Mouse (Mus musculus): ENCODE data around the gene N4bp2l2. TPM values are rescaled to one million over a fixed set of nuclear protein-coding genes. Genes with fewer than 3 reads are reported as not detected.

N4bp2l2 gene
- polyA plus RNA-seq, 1 experiment from 2014 or later: 38.3 TPM

DNA sequence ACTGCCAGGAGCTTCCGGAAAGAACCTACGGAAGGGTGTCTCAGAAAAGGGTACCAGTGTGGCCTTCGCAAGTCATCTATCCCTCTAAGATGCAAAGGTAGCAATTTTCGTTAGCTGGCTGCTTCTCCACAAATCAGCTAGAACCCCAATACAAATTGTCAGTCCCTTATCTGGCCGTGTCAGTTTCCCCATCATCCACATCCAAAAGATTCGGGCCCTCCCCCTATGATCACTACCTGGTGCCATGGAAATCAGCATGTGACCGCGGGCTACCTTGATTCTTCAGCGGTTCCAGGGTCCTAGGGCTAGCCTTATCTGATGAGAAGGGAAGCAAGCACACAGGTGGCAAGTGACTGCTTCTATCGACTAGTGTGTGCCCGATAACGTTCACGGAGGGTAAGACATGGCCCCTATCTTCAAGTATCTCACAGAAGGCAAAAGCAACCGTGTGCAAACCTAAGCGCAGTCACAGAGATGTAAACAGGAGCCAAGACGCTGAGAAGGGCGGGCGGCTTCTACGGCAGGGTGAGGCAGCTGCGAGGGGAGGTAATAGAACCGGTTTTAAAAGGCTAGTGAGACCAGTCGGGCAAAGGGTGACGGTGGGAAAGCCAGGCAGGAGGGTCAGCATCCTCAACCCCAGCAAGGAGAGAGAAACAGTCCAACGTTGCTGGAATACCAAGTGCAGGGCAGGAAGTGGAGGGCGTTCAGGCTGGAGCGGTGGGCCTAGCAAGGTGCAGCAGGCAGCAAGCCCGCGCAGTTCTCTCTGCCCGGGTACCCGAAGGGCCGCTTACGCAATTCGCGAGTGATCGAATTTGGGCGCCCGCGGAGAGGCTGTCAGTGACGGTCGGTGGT is 72.9 kb downstream of the N4bp2l2 start:
- 13% methylated on average over 40 of the region's 40 CpGs for WGBS
- Histone ChIP-seq H3K27ac (no peak overlapping the region), H3K9me3 (no peaks in the 10 kb centered on the region), H3K36me3 (no peaks in the 10 kb centered on the region), H3K4me1 (replicated peaks) (peaks cover 6% of the 10 kb centered on the region; the same call in 1 of the 2 replicates), H3K4me3 (replicated peaks) (peak overlapping the region; percentile 86), H3K4me2 (replicated peaks) (peak overlapping the region; percentile 99), H3K9ac (peak overlapping the region; percentile 75), H3K27me3 (replicated peaks) (no peaks in the 10 kb centered on the region; the same call in 1 of the 2 replicates)
- ATAC-seq: peak; percentile 69

DNA sequence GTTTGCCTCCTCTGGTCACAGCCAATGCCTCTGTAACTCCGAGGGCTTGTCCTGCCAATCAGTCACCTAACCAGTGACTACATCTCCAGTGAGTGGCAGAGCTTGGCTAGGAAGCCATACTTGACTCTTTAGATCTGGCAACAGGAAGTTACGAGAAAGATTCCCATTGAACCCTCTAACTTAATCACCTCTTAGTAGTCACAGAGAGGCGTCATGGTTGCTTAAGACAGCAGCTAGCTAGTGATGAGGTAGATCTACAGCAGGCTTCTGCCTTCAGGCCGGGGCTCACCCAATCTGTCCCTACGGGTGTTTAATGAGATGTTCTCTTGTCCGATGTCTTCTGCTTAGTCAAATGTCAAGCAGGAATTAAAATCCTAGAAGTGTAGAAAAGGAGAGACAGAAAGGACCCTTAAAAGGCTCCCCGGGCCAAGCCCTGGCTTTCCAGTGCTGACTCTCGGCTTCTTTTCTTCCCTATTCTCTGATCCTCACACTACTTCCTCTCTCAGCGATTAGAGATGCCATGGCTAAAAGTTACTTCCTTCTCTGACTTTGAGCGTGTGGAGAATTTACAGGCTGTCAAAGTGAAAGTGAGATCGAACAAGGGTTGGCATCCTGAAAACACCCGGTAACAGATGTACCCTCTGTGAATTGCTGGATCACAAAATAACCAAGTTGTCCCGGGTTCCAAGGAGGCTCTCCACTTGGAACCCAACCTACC is 73.6 kb downstream of the N4bp2l2 start:
- no peaks in the 10 kb centered on the region; the same call in 1 of the 2 replicates for H3K27me3 ChIP-seq (replicated peaks)
- H3K4me3 ChIP-seq (replicated peaks): no peak overlapping the region
- ATAC-seq: no peak
- no peaks in the 10 kb centered on the region for H3K9me3 ChIP-seq
- WGBS: 76% methylated on average over 13 of the region's 13 CpGs
- H3K4me2 ChIP-seq (replicated peaks): peak overlapping the region; percentile 99
- H3K36me3 ChIP-seq: no peaks in the 10 kb centered on the region
- no peak overlapping the region for H3K9ac ChIP-seq
- H3K4me1 ChIP-seq (replicated peaks): peaks cover 6% of the 10 kb centered on the region; the same call in 1 of the 2 replicates
- H3K27ac ChIP-seq: no peak overlapping the region

DNA sequence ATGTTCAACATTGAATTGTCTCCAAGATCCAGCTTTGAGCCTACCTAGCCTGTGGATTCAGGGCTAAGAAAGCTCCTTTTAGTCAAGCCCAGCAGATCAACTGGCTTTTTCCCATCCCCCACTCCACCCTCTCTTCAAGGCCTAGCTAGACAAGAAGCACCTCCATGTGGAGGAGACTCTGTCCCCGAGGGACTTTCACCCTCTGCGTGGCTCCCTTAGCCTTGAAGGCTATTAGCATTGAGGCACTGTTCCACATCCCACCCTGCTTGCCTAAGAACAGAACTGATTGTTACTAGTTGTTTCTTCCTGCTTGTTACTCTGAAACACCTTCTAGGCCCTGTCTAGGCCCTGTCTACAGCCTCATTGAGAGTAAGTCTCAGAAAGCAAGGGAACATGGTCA is 76.0 kb downstream of the N4bp2l2 start:
- H3K9me3 ChIP-seq: no peaks in the 10 kb centered on the region
- H3K4me1 ChIP-seq (replicated peaks): peaks cover 6% of the 10 kb centered on the region; the same call in 1 of the 2 replicates
- H3K36me3 ChIP-seq: no peaks in the 10 kb centered on the region
- no peak overlapping the region for H3K27ac ChIP-seq
- WGBS: 77% methylated on average over 2 of the region's 2 CpGs
- H3K9ac ChIP-seq: no peak overlapping the region
- H3K27me3 ChIP-seq (replicated peaks): no peaks in the 10 kb centered on the region; the same call in 1 of the 2 replicates
- H3K4me2 ChIP-seq (replicated peaks): no peak overlapping the region
- H3K4me3 ChIP-seq (replicated peaks): no peak overlapping the region
- no peak for ATAC-seq

DNA sequence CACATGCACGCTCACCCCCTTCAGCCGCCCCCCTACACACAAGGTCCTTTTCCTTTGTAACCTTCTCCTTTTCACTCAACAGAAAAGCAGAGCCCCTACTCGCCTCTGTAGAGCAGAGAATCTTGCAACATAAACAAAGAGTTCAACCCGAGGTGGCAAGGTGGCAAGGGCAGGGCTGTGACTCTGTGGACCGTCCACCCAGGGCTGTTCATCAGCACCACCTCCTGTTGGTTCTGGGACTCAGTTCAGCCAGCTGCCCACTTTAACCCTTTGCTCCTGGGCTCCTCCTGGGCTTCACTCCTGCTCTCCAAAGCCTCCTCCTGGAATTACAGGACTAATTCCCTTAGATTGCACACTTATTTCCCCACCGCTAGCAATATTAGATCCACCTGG is 81.7 kb downstream of the N4bp2l2 start:
- H3K4me1 ChIP-seq (replicated peaks): no peaks in the 10 kb centered on the region
- WGBS: 41% methylated on average over 6 of the region's 6 CpGs
- no peaks in the 10 kb centered on the region for H3K9me3 ChIP-seq
- no peak overlapping the region for H3K27ac ChIP-seq
- H3K4me3 ChIP-seq (replicated peaks): no peak overlapping the region
- no peak overlapping the region for H3K4me2 ChIP-seq (replicated peaks)
- no peaks in the 10 kb centered on the region for H3K36me3 ChIP-seq
- no peaks in the 10 kb centered on the region for H3K27me3 ChIP-seq (replicated peaks)
- no peak overlapping the region for H3K9ac ChIP-seq
- ATAC-seq: no peak

DNA sequence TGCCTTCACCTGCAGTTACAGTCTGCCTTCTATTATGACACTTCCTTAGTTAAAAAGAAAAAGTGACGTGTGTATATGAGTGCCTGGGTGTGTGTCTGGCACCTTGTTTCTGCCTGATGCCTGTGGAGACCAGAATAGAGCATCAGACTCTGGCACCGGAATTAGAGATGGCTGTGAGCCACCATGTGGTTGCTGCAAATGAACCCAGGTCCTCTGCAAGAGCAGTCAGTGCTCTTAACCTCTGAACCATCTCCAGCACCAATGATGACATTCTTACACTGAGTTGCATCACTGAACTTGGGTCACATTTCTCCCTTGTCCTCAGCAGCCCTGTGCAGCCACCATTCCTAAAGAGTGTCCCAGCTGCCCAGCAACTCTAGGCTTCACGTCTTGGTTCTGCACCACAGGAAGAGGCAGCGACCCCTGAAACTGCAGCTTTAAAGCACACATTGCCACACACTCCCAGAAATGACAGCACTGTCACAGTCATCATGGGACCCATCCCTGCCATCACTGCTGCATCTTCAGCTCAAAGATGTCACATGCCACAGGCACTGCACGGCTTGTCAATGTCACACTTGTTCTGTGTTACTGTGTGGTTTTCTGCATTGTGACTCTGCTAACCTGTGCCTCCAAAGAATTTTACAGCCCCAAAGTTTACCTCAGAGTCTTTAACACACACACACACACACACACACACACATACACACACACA is 82.2 kb downstream of the N4bp2l2 start:
- Histone ChIP-seq H3K9me3 (no peaks in the 10 kb centered on the region), H3K27ac (no peak overlapping the region), H3K36me3 (no peaks in the 10 kb centered on the region), H3K4me2 (replicated peaks) (no peak overlapping the region), H3K4me3 (replicated peaks) (no peak overlapping the region), H3K27me3 (replicated peaks) (no peaks in the 10 kb centered on the region), H3K4me1 (replicated peaks) (no peaks in the 10 kb centered on the region), H3K9ac (no peak overlapping the region)
- 0 out of 2 replicates have a peak, but pooled peaks have one; percentile 37 for ATAC-seq
- WGBS: 57% methylated on average over 5 of the region's 5 CpGs

DNA sequence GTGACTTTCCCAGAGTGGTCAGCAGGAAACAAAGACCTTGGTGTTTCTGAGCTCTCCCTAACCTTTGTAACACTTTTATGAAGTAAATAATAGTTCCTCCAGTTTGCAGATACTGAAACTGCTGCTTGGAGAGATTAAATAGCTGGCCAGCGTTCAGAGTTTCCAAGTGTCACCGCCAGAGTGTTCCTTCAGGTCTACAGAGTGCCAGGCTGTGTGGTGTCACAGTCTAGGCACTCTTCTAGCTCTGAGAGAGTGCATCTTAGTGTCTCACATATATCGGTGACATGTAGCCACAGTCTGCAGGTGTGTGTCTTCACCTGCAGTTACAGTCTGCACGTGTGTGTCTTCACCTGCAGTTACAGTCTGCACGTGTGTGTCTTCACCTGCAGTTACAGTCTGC is 82.8 kb downstream of the N4bp2l2 start:
- Histone ChIP-seq H3K9me3 (no peaks in the 10 kb centered on the region), H3K4me2 (replicated peaks) (no peak overlapping the region), H3K27me3 (replicated peaks) (no peaks in the 10 kb centered on the region), H3K27ac (no peak overlapping the region), H3K36me3 (no peaks in the 10 kb centered on the region), H3K4me1 (replicated peaks) (no peaks in the 10 kb centered on the region), H3K4me3 (replicated peaks) (no peak overlapping the region), H3K9ac (no peak overlapping the region)
- WGBS: 71% methylated on average over 5 of the region's 5 CpGs
- no peak for ATAC-seq

DNA sequence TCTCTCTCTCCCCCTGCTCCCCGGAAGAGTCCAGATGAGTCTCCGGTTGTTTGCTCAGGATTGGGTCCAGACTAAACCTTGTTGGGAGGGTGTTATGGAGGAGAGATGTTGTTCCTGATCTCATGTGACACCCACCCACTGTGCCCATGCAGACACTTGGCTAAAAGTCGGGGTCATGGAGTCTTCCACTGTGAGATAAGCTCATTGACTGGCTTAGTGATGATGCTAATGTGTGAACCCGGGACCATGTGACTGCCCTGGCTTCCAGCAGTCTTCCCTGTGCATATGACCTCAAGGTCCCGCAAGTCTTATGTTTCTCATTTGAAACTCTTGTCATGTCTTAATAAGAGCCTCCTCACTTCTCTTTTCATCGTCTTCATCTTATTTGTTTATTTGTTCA is 84.8 kb downstream of the N4bp2l2 start:
- no peak overlapping the region for H3K27ac ChIP-seq
- no peaks in the 10 kb centered on the region for H3K9me3 ChIP-seq
- no peaks in the 10 kb centered on the region for H3K36me3 ChIP-seq
- no peaks in the 10 kb centered on the region for H3K27me3 ChIP-seq (replicated peaks)
- no peaks in the 10 kb centered on the region for H3K4me1 ChIP-seq (replicated peaks)
- H3K4me3 ChIP-seq (replicated peaks): no peak overlapping the region
- 80% methylated on average over 6 of the region's 6 CpGs for WGBS
- no peak for ATAC-seq
- no peak overlapping the region for H3K4me2 ChIP-seq (replicated peaks)
- no peak overlapping the region for H3K9ac ChIP-seq

DNA sequence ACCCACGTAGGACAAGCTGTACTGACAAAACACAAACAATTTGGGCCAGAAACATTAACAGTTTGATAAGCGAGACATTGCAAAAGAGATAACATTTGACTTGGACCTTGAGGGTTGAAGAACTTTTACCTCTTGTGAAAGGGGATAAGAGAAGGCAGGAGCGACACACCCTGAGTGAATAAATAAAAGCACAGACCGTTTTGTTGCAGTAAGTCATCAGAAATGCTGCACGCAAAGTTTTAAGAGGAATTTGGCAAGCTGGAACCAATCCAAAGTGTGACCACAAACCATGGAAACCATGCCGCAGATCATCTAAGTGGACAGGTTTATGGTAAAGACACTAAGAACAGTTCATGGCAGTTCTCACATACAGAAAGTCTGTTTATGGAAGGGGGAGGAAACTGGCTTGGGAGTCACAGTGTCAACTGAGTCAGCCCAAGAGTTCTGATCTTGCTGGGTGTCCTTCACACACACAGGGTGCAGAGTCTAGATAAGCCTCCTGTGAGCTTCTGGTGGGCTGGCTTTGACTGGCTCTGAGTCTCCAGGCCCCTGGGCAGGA is 87.3 kb downstream of the N4bp2l2 start:
- H3K4me2 ChIP-seq (replicated peaks): no peak overlapping the region
- no peak overlapping the region for H3K4me3 ChIP-seq (replicated peaks)
- no peak overlapping the region for H3K27ac ChIP-seq
- no peak overlapping the region for H3K9ac ChIP-seq
- 51% methylated on average over 6 of the region's 6 CpGs for WGBS
- no peaks in the 10 kb centered on the region for H3K9me3 ChIP-seq
- 0 out of 2 replicates have a peak, but pooled peaks cover 6% of the 10 kb centered on the region for H3K4me1 ChIP-seq (replicated peaks)
- no peaks in the 10 kb centered on the region for H3K36me3 ChIP-seq
- H3K27me3 ChIP-seq (replicated peaks): no peaks in the 10 kb centered on the region
- peak; percentile 73 for ATAC-seq

DNA sequence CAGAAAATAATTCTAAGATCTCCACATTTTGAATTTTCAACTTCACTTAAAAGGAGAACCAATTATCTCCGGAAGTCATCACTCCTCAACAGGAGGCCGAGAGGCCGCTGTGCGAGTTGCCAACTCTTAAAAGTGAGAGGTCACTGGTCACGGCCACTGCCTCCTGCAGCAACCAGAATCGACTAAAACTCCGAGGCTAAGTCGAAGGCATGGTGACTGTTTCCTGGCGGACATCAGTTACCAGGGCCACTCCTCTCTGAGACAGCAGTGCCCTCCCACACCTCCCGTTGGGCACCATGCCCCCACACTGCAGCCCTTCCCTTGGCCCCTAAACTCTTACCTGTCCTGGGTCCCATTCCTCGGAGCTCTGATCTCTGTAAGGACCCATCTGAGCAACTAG is 89.2 kb downstream of the N4bp2l2 start:
- H3K27ac ChIP-seq: no peak overlapping the region
- H3K27me3 ChIP-seq (replicated peaks): no peaks in the 10 kb centered on the region
- 86% methylated on average over 11 of the region's 11 CpGs for WGBS
- no peak overlapping the region for H3K4me3 ChIP-seq (replicated peaks)
- H3K9ac ChIP-seq: no peak overlapping the region
- H3K4me2 ChIP-seq (replicated peaks): no peak overlapping the region
- 0 out of 2 replicates have a peak, but pooled peaks cover 6% of the 10 kb centered on the region for H3K4me1 ChIP-seq (replicated peaks)
- no peaks in the 10 kb centered on the region for H3K9me3 ChIP-seq
- ATAC-seq: no peak
- H3K36me3 ChIP-seq: no peaks in the 10 kb centered on the region

DNA sequence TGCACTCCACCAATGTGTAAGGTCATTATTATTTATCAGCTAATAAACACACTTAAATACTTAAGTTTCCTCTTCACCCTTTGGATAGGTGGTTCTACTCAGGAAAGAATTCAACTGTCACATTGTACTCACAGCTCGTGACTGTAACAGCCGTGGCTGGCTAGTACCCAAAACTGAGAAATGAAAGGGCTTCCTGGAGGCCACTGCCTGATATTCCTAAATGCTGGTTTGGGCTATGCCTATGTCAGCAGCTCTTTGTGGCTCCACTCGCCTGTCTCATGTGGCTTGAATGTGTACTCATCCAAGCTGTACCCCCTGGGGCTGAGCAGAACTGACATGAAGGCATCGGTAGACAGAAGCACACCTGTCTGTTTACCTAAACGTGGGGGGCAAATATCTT is 91.1 kb downstream of the N4bp2l2 start:
- ATAC-seq: no peak
- Histone ChIP-seq H3K36me3 (no peaks in the 10 kb centered on the region), H3K9ac (no peak overlapping the region), H3K27me3 (replicated peaks) (no peaks in the 10 kb centered on the region), H3K4me1 (replicated peaks) (0 out of 2 replicates have a peak, but pooled peaks cover 6% of the 10 kb centered on the region), H3K4me3 (replicated peaks) (no peak overlapping the region), H3K9me3 (no peaks in the 10 kb centered on the region), H3K27ac (peak overlapping the region; percentile 49; the same call in 1 of the 2 replicates), H3K4me2 (replicated peaks) (no peak overlapping the region)
- WGBS: 58% methylated on average over 5 of the region's 5 CpGs

DNA sequence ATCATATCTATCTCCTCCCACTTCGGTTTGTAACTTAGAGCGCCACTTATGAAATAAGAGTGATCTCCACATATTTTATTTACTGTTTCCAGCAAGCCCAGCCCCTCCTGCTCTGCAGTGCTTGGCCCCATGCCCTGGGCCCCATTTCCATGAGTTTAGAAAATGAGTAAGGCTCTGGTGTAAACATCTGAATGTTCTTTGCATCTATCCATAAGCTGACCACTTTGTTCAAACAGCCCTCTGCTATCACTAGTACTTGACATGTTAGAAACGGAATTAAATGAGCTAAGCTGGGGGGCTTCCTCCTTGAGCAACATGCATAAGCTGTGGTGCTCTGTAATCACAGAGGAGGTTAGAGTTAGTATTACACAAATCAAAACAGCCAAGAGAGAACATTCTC is 91.6 kb downstream of the N4bp2l2 start:
- Histone ChIP-seq H3K27me3 (replicated peaks) (no peaks in the 10 kb centered on the region), H3K9me3 (no peaks in the 10 kb centered on the region), H3K36me3 (no peaks in the 10 kb centered on the region), H3K4me2 (replicated peaks) (no peak overlapping the region), H3K9ac (no peak overlapping the region), H3K27ac (peak overlapping the region; percentile 49; the same call in 1 of the 2 replicates), H3K4me1 (replicated peaks) (0 out of 2 replicates have a peak, but pooled peaks cover 6% of the 10 kb centered on the region), H3K4me3 (replicated peaks) (no peak overlapping the region)
- WGBS: 61% methylated on average over 3 of the region's 3 CpGs
- ATAC-seq: peak; percentile 41
